Mouse (Mus musculus) small intestine, adult 2 months (tissue): ENCODE data around the gene Mst1. TPM values are rescaled to one million over a fixed set of nuclear protein-coding genes. Genes with fewer than 3 reads are reported as not detected.

Experiments
- H3K27ac ChIP-seq: fragments of 200-500 bp; 2 replicates; pipeline ENCODE4 v1.5.1; 2012; ENCODE audit warnings: low read depth, low read length, control low read depth, inconsistent platforms; ENCODE audit not compliant: insufficient read depth
- H3K27me3 ChIP-seq: fragments of 200-500 bp; 2 replicates; pipeline ENCODE4 v1.6.1; 2012; ENCODE audit warnings: mild to moderate bottlenecking, moderate library complexity, low read length, inconsistent platforms; ENCODE audit not compliant: control insufficient read depth, insufficient read depth
- H3K36me3 ChIP-seq: fragments of 200-500 bp; 2 replicates; pipeline ENCODE4 v1.6.1; 2012; ENCODE audit warnings: mild to moderate bottlenecking, low read length, control low read depth, inconsistent platforms; ENCODE audit not compliant: control insufficient read depth, insufficient read depth
- H3K4me1 ChIP-seq: fragments of 200-500 bp; 2 replicates; pipeline ENCODE4 v1.6.1; 2012; ENCODE audit warnings: low read length, inconsistent platforms, mixed read lengths; ENCODE audit not compliant: control insufficient read depth, insufficient read depth, insufficient read length
- H3K4me3 ChIP-seq: fragments of 200-500 bp; 2 replicates; pipeline ENCODE4 v1.5.1; 2012; ENCODE audit warnings: low read depth, mild to moderate bottlenecking, control low read depth, inconsistent platforms, low read length, moderate library complexity
- CTCF ChIP-seq: fragments of 200-500 bp; IDR thresholded peaks from 2 replicates; pipeline ENCODE4 v1.5.1; 2012; ENCODE audit warnings: low read depth, mild to moderate bottlenecking, control low read depth, inconsistent platforms, low read length, moderate library complexity, mixed read lengths; ENCODE audit not compliant: insufficient replicate concordance, insufficient read length; ENCODE audit errors: extremely low read depth
- POLR2A ChIP-seq: fragments of 200-500 bp; IDR thresholded peaks from 2 replicates; pipeline ENCODE4 v1.6.1; 2012; ENCODE audit warnings: low read depth, mild to moderate bottlenecking, control low read depth, inconsistent platforms, low read length, moderate library complexity
- WGBS: fragments of 180-500 bp; shearing (Covaris S2); methylation state at CpG from one replicate; pipeline ENCODE4 v1.1.7; 2018; 5-methylcytosine and 5-hydroxymethylcytosine counted together
- polyA plus RNA-seq: library from polyadenylated mRNA; depleted of rRNA; stranded (reverse); fragments of >200 nt; gene quantifications from 2 replicates; pipeline ENCODE4 v1.2.3, GENCODE M21; 2012

Gene Mst1
- polyA plus RNA-seq, 1 experiment: 0.35 TPM

DNA sequence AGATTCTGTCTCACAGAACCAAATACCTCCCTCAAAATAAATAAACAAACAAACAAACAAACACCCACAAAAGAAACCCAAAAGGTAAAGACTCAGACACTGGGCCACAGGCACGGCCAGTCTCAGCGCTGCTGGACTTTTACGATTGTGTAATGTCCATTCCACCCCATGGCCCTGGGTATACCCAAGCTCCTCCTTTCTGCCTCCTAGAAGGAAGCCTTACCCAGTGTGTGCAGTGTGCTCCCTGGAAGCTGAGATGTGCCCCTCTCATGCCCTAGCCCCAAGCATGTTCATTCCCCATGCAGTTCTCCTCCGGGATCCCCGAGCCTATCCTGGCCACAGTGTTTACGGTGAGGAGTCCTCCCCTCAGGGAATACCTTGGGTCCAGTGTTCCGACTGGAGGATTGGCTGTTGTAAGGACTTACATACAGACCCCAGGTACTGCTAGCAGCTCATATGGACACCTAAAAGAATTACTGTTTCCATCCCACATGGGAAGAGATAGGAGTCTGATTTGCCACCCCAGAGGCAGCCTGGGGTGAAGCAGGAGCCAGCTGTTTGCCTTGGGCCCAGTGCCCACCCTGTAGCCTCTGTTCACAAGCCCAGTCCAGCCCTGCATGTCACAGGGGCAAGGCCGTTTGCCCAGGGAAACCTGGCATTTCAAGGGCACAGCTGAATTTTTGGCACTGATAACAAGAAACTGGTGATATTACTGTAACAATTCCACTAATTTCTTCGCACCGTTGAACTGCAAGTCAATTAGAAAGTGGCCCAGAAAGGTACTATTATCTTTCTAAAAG is 41.1 kb downstream of the Mst1 start:
- Histone ChIP-seq H3K27ac (no peak overlapping the region), H3K27me3 (no peaks in the 10 kb centered on the region), H3K36me3 (no peaks in the 10 kb centered on the region), H3K4me1 (peaks cover 32% of the 10 kb centered on the region), H3K4me3 (no peak overlapping the region)
- TF ChIP-seq CTCF: no peak
- TF ChIP-seq POLR2A: no peak
- WGBS: 88% methylated on average over 10 of the region's 10 CpGs

GRCm38 (mm10) chr9:108123916-108124315 is 43.7 kb downstream of the Mst1 start:
- H3K27ac ChIP-seq: no peak overlapping the region
- WGBS: 87% methylated on average over 4 of the region's 4 CpGs
- H3K27me3 ChIP-seq: no peaks in the 10 kb centered on the region
- TF ChIP-seq CTCF: no peak
- TF ChIP-seq POLR2A: no peak
- H3K4me3 ChIP-seq: no peak overlapping the region
- no peaks in the 10 kb centered on the region for H3K36me3 ChIP-seq
- peaks cover 39% of the 10 kb centered on the region for H3K4me1 ChIP-seq

DNA sequence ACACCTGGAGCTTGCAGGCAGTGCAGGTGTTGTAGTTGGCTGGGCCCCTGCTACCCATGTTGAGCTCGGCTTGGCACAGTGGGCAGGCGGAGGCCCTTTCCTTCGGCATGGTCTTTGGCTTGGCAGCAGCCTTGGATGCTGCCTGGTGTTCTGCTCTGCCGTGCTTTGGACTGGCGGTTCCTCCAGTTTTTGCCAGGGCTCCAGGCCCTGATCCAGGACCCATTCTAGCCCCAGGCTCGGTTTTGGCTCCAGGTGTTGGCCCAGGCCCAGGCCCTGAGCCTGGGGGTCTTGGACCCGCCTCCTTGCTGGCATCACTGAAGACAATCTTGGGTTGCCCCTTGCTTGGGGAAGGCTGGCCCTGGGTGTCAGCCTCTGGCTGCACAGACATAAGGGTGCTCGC is 45.5 kb downstream of the Mst1 start:
- H3K27ac ChIP-seq: 0 out of 2 replicates have a peak overlapping the region, but pooled peaks have one; percentile 3
- 95% methylated on average over 8 of the region's 8 CpGs for WGBS
- no peaks in the 10 kb centered on the region for H3K36me3 ChIP-seq

GRCm38 (mm10) chr9:108126436-108127180 is 46.4 kb downstream of the Mst1 start:
- TF ChIP-seq POLR2A (no peak), CTCF (no peak)
- Histone ChIP-seq H3K4me1 (peaks cover 27% of the 10 kb centered on the region), H3K27ac (no peak overlapping the region), H3K4me3 (no peak overlapping the region), H3K36me3 (no peaks in the 10 kb centered on the region), H3K27me3 (no peaks in the 10 kb centered on the region)
- 52% methylated on average over 17 of the region's 17 CpGs for WGBS

More for the DNA sequence above, 45.5 kb downstream of the Mst1 start:
- peaks cover 29% of the 10 kb centered on the region for H3K4me1 ChIP-seq
- no peak overlapping the region for H3K4me3 ChIP-seq
- no peak for TF ChIP-seq CTCF
- no peak for TF ChIP-seq POLR2A
- H3K27me3 ChIP-seq: no peaks in the 10 kb centered on the region

GRCm38 (mm10) chr9:108128248-108128647 is 48.0 kb downstream of the Mst1 start:
- Histone ChIP-seq H3K27me3 (no peaks in the 10 kb centered on the region), H3K36me3 (no peaks in the 10 kb centered on the region), H3K4me3 (no peak overlapping the region), H3K4me1 (peaks cover 27% of the 10 kb centered on the region), H3K27ac (no peak overlapping the region)
- TF ChIP-seq POLR2A (no peak), CTCF (no peak)
- 88% methylated on average over 11 of the region's 11 CpGs for WGBS

DNA sequence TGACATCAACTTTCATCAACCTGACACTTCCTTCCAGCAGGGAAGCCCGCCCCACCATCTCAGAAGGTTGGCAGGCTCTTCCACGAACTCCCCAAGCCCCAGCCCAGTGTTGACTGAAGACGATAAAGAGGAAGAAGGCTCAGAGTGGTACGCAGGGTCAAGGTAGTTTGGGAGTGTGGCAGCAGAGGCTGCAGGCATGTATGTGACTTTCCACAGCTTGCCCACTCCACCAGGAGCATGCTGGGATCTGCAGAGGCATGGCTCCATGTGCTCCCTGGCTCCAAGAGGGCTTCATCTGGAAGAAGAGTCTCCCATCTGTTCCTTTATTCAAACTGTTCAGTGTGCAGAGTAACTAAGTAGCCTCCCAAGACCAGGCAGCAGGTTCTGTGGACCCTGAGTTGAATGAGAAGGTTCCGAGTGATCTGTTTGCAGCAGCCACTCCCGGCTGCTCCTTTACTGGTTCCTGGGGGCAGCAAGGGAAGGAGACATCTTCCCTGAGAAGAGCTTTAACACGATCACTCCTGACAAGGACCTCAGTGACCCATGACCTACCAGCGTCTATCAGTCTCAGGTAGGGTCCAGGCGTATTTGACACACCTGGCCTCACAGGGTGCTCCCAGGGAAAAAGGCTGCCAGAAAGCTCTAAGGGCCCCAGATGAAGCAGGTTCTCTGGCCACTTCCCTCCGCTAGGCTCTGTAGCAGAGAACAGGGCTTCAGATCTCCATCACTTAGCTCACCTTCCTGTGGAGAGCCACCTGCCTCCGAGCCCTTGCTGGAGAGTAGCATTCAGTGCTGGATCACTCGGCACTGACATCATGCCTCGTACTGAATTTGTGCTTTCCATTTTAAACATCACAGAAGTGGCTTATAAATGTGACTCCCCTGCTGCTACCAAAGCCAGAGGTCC is 49.1 kb downstream of the Mst1 start:
- TF ChIP-seq CTCF (no peak), POLR2A (no peak)
- no peak overlapping the region for H3K4me3 ChIP-seq
- no peaks in the 10 kb centered on the region for H3K27me3 ChIP-seq
- 80% methylated on average over 13 of the region's 13 CpGs for WGBS
- H3K4me1 ChIP-seq: peaks cover 25% of the 10 kb centered on the region
- H3K36me3 ChIP-seq: no peaks in the 10 kb centered on the region
- no peak overlapping the region for H3K27ac ChIP-seq

- Histone ChIP-seq H3K36me3 (no peaks in the 10 kb centered on the region), H3K27ac (no peak overlapping the region), H3K4me3 (no peak overlapping the region), H3K4me1 (peaks cover 6% of the 10 kb centered on the region; the same call in 1 of the 2 replicates), H3K27me3 (no peaks in the 10 kb centered on the region)
- no peak for TF ChIP-seq POLR2A
- TF ChIP-seq CTCF: no peak
- 86% methylated on average over 5 of the region's 5 CpGs for WGBS
Measured at GRCm38 (mm10) chr9:108131502-108131901, 51.3 kb downstream of the Mst1 start.
